Mouse (Mus musculus) heart, embryonic 12.5 days (tissue): ENCODE data around the gene Cacna1i. TPM values are rescaled to one million over a fixed set of nuclear protein-coding genes. Genes with fewer than 3 reads are reported as not detected.

ENCODE experiments used
- ATAC-seq: fragments of 200-750 bp; cut with Nextera tagmentation; 2 replicates; pipeline ENCODE4 v1.8.0; 2017; ENCODE audit warnings: moderate TSS enrichment, moderate library complexity; ENCODE audit not compliant: insufficient number of reproducible peaks, low FRiP score
- H3K27ac ChIP-seq: fragments of 300-500 bp; sonication (generic); 2 replicates; pipeline ENCODE4 v1.5.1; 2016; ENCODE audit warnings: mild to moderate bottlenecking, moderate library complexity; ENCODE audit not compliant: poor library complexity, severe bottlenecking
- H3K27me3 ChIP-seq: fragments of 300-500 bp; sonication (generic); replicated peaks from 2 replicates; pipeline ENCODE4 v1.6.1; 2016; ENCODE audit warnings: mild to moderate bottlenecking, moderate library complexity
- H3K36me3 ChIP-seq: fragments of 300-500 bp; sonication (generic); 2 replicates; pipeline ENCODE4 v1.6.1; 2016; ENCODE audit warnings: mild to moderate bottlenecking, moderate library complexity
- H3K4me1 ChIP-seq: fragments of 300-500 bp; sonication (generic); replicated peaks from 2 replicates; pipeline ENCODE4 v1.6.1; 2016; ENCODE audit warnings: mild to moderate bottlenecking
- H3K4me2 ChIP-seq: fragments of 300-500 bp; sonication (generic); 2 replicates; pipeline ENCODE4 v1.6.1; 2016; ENCODE audit warnings: mild to moderate bottlenecking, moderate library complexity
- H3K4me3 ChIP-seq: fragments of 300-500 bp; sonication (generic); 2 replicates; pipeline ENCODE4 v1.5.1; 2016; ENCODE audit warnings: mild to moderate bottlenecking
- H3K9ac ChIP-seq: fragments of 300-500 bp; sonication (generic); 2 replicates; pipeline ENCODE4 v1.6.1; 2016; ENCODE audit warnings: mild to moderate bottlenecking, moderate library complexity
- H3K9me3 ChIP-seq: fragments of 300-500 bp; sonication (generic); replicated peaks from 2 replicates; pipeline ENCODE4 v1.6.1; 2016; ENCODE audit warnings: mild to moderate bottlenecking, moderate library complexity
- WGBS: fragments of 180-500 bp; shearing (Covaris S2); methylation state at CpG from one replicate; pipeline ENCODE4 v1.1.7; 2016; 5-methylcytosine and 5-hydroxymethylcytosine counted together
- polyA plus RNA-seq: library from polyadenylated mRNA; unstranded; fragments of >200 nt; fragmentation: Nextera tagmentation; extraction: Ambion mirVana; gene quantifications from 2 replicates; pipeline ENCODE4 v1.2.1, GENCODE M21; 2016

Cacna1i gene
- polyA plus RNA-seq, 1 experiment from 2014 or later: not detected

DNA sequence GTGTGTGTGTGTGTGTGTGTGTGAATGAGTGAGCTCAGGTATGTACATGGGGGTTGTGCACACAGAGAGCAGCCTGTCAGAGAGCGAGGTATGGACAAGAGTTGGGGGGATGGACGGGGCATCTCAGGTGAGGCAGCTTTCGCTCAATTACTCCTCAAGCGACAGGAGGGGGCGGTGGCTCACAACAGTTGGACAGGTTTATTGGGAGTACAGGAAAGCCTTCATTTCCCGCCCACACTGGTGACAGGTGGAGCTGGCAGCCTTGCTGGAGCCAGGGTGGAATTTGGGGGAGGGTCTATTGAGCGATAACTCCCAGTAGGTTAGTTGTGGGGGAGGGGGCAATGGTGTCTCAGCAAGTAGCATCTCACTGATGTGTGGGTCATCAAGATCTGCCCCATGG, 48.2 kb downstream of the Cacna1i start:
- Histone ChIP-seq H3K9ac (no peak overlapping the region), H3K4me1 (no peaks in the 10 kb centered on the region), H3K9me3 (no peaks in the 10 kb centered on the region), H3K4me3 (no peak overlapping the region), H3K27me3 (peaks cover 26% of the 10 kb centered on the region), H3K4me2 (no peak overlapping the region), H3K27ac (no peak overlapping the region), H3K36me3 (no peaks in the 10 kb centered on the region)
- no peak for ATAC-seq
- 58% methylated on average over 7 of the region's 7 CpGs for WGBS

DNA sequence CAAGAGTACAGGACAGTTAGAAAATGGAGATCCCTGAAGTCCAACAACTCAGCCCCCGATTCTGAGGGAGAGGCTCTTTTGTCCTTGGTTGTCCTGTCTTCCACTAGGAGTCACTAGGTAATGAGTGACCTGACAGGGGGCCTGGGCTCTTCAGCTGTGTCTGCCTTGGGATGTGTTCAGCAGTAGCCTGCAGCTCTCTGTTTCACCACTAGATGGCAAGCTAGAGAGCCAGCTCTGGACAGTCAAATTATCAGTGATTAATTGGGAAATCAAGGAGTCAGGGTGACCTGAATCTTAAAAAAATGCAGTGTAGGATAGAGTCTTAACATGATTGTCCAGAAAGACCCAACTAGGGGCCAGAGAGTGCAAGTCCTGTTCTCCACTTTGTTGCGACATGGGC, 53.3 kb downstream of the Cacna1i start:
- no peak overlapping the region for H3K27ac ChIP-seq
- no peaks in the 10 kb centered on the region for H3K36me3 ChIP-seq
- 81% methylated on average over 2 of the region's 2 CpGs for WGBS
- peaks cover 18% of the 10 kb centered on the region for H3K27me3 ChIP-seq
- H3K4me1 ChIP-seq: peaks cover 7% of the 10 kb centered on the region; the same call in 1 of the 2 replicates
- no peak overlapping the region for H3K4me2 ChIP-seq
- no peak overlapping the region for H3K4me3 ChIP-seq
- no peak overlapping the region for H3K9ac ChIP-seq
- H3K9me3 ChIP-seq: no peaks in the 10 kb centered on the region
- no peak for ATAC-seq

DNA sequence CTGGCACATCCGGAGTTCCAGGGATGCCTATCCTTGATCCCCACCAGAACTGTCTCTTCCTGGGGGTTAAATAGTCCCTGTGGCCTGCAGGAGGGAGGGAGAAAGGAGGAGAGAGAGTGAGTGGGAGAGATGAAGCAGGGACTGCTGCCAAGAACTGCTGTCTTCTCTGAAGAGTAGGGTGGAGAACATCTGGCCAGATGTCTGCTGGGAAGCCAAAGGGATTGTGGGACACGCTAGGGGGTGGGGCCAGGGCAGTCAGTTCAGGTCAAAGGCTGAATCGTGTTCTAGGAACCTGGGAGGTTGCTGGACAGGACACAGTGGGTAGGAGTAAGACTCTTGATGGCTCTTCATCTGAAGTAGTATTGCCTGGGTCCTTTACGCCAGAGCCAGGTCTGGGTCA, 55.4 kb downstream of the Cacna1i start:
- Histone ChIP-seq H3K4me3 (no peak overlapping the region), H3K9ac (no peak overlapping the region), H3K9me3 (no peaks in the 10 kb centered on the region), H3K27ac (no peak overlapping the region), H3K27me3 (peaks cover 22% of the 10 kb centered on the region), H3K4me1 (peaks cover 7% of the 10 kb centered on the region; the same call in 1 of the 2 replicates), H3K4me2 (no peak overlapping the region), H3K36me3 (no peaks in the 10 kb centered on the region)
- WGBS: 74% methylated on average over 4 of the region's 4 CpGs
- no peak for ATAC-seq

DNA sequence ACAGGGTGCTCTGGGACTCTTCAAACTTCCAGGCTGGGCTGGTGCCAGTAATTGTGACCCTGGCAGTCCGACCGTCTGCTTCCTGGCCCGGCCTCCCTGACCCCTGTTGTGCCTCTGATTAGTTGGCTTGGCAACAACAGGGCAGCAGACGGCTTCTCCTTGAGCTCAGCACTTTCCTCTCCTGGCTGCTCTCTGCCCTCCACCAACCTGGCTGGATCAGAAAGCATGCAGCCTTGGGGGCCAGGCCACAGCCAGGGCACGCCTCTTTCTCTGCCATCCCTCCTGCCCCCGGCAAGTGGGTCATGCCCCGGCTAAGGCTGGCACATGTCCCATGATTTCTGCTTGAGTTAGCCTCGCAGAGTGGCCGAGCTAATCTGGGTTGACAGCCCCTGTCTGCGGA, 56.0 kb downstream of the Cacna1i start:
- peaks cover 22% of the 10 kb centered on the region for H3K27me3 ChIP-seq
- WGBS: 28% methylated on average over 10 of the region's 10 CpGs

DNA sequence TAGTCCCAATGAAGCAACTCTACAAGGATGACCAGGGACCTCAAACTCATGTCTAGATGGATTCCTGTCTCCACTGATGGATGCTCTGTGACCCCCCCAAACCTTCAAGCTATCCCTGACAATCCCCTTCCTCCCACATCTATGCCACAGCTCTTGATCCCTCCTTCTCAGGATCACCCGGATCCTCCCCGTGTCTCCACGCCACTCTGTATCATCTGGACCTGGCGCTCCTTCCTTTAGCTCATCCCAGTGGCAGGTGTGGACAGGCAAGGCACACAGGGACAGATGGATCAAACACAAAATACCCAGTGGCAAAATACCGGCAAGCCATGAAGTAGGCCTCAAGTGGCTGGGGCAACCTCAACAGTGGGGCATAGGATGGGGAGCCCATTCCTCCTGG, 56.7 kb downstream of the Cacna1i start:
- Histone ChIP-seq H3K4me1 (peaks cover 7% of the 10 kb centered on the region; the same call in 1 of the 2 replicates), H3K27me3 (peaks cover 19% of the 10 kb centered on the region), H3K27ac (no peak overlapping the region), H3K4me2 (no peak overlapping the region), H3K4me3 (no peak overlapping the region), H3K9ac (no peak overlapping the region), H3K9me3 (no peaks in the 10 kb centered on the region; the same call in 1 of the 2 replicates), H3K36me3 (no peaks in the 10 kb centered on the region)
- no peak for ATAC-seq
- 93% methylated on average over 5 of the region's 5 CpGs for WGBS

More for the DNA sequence above, 56.0 kb downstream of the Cacna1i start:
- H3K9ac ChIP-seq: no peak overlapping the region
- ATAC-seq: no peak
- no peak overlapping the region for H3K4me3 ChIP-seq
- no peaks in the 10 kb centered on the region for H3K9me3 ChIP-seq
- H3K36me3 ChIP-seq: no peaks in the 10 kb centered on the region
- H3K4me2 ChIP-seq: no peak overlapping the region
- H3K4me1 ChIP-seq: peaks cover 7% of the 10 kb centered on the region; the same call in 1 of the 2 replicates
- no peak overlapping the region for H3K27ac ChIP-seq

DNA sequence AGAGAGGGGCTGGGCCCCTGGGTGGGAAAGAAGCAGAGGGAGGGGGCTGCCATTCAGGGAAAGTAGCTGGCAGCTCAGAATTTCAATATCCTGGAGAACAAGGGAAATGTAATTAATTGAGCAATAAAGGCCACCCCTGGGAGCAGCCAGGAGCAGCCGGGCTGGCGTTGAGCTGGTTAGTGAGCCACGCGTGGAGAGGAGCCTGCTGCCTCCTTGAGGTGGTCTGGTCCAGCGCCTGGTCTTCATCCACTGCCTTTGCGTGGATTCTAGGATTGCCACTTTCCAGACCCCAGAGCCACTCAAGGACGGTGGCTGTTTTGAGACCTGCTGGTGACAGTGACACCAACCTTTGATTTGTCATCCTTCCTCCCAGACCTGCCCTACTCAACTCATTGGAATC, 59.5 kb downstream of the Cacna1i start:
- no peaks in the 10 kb centered on the region; the same call in 1 of the 2 replicates for H3K9me3 ChIP-seq
- H3K27ac ChIP-seq: no peak overlapping the region
- H3K27me3 ChIP-seq: peaks cover 17% of the 10 kb centered on the region
- no peak overlapping the region for H3K9ac ChIP-seq
- no peaks in the 10 kb centered on the region for H3K36me3 ChIP-seq
- H3K4me1 ChIP-seq: peaks cover 7% of the 10 kb centered on the region; the same call in 1 of the 2 replicates
- no peak overlapping the region for H3K4me2 ChIP-seq
- 57% methylated on average over 7 of the region's 7 CpGs for WGBS
- H3K4me3 ChIP-seq: no peak overlapping the region
- no peak for ATAC-seq

DNA sequence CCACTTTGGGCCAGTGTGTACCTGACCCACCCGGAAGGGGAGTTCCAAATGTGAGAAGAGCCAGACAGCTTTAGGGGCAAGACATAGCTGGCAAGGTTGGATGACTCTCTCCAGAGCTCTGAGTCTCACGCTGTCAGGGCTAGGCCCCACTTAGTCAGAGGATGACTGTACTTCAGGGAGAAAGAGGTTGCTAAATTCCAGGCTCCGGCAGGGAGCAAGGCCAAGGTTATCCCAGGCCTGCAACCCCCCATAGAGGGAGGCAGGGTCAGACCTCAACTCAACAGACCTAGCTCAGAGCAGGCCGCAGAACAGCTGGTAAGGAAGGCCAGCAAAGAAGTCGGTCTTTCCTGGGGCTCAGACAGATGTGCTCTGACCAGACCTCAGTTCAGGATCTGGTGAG, 63.4 kb downstream of the Cacna1i start:
- no peaks in the 10 kb centered on the region for H3K4me1 ChIP-seq
- WGBS: 62% methylated on average over 5 of the region's 5 CpGs
- no peak for ATAC-seq
- no peak overlapping the region for H3K4me2 ChIP-seq
- no peak overlapping the region for H3K27ac ChIP-seq
- H3K36me3 ChIP-seq: no peaks in the 10 kb centered on the region
- no peaks in the 10 kb centered on the region; the same call in 1 of the 2 replicates for H3K9me3 ChIP-seq
- no peak overlapping the region for H3K4me3 ChIP-seq
- H3K9ac ChIP-seq: no peak overlapping the region
- peaks cover 9% of the 10 kb centered on the region for H3K27me3 ChIP-seq

DNA sequence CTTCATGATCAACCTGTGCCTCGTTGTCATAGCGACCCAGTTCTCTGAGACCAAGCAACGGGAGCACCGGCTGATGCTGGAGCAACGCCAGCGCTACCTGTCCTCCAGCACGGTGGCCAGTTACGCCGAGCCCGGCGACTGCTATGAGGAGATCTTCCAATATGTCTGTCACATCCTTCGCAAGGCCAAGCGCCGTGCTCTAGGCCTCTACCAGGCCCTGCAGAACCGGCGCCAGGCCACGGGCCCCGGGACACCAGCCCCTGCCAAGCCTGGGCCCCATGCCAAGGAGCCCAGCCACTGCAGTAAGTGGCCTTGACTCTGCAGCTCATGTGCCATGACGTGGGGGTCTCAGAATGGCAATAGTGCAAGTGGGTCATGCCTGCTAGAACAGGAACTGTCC, 71.8 kb downstream of the Cacna1i start:
- Histone ChIP-seq H3K36me3 (no peaks in the 10 kb centered on the region), H3K4me2 (no peak overlapping the region), H3K4me3 (no peak overlapping the region), H3K27me3 (peaks cover 23% of the 10 kb centered on the region), H3K4me1 (peaks cover 2% of the 10 kb centered on the region), H3K9me3 (no peaks in the 10 kb centered on the region), H3K9ac (no peak overlapping the region), H3K27ac (no peak overlapping the region)
- ATAC-seq: no peak
- WGBS: 90% methylated on average over 19 of the region's 19 CpGs

DNA sequence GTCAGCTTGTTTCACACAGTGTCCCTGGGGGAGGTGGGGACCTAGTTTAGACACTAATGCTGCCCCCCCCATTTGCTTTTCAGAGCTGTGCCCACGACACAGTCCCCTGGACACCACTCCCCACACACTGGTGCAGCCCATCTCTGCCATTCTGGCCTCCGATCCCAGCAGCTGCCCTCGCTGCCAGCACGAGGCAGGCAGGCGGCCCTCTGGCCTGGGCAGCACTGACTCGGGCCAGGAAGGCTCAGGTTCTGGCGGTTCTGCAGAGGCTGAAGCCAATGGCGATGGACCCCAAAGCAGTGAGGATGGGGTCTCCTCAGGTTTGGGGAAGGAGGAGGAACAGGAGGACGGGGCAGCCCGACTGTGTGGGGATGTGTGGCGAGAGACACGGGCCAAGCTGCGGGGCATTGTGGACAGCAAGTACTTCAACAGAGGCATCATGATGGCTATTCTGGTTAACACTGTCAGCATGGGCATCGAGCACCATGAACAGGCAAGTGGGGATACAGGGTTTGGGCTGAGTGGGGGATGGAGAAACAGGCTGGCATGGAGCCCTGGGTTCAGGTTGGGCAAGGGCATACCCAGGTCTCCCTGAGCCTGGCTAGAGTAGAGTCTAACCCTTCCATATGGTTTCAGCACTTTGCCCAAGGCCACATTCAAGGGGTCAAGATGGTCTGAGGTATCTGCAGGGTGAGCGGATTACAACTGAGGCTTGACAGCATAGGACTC, 74.9 kb downstream of the Cacna1i start:
- Histone ChIP-seq H3K4me2 (no peak overlapping the region), H3K9me3 (no peaks in the 10 kb centered on the region), H3K27ac (no peak overlapping the region), H3K36me3 (no peaks in the 10 kb centered on the region), H3K9ac (no peak overlapping the region), H3K4me3 (no peak overlapping the region), H3K27me3 (peaks cover 37% of the 10 kb centered on the region), H3K4me1 (peaks cover 12% of the 10 kb centered on the region)
- no peak for ATAC-seq
- 82% methylated on average over 15 of the region's 15 CpGs for whole genome bisulfite sequencing

DNA sequence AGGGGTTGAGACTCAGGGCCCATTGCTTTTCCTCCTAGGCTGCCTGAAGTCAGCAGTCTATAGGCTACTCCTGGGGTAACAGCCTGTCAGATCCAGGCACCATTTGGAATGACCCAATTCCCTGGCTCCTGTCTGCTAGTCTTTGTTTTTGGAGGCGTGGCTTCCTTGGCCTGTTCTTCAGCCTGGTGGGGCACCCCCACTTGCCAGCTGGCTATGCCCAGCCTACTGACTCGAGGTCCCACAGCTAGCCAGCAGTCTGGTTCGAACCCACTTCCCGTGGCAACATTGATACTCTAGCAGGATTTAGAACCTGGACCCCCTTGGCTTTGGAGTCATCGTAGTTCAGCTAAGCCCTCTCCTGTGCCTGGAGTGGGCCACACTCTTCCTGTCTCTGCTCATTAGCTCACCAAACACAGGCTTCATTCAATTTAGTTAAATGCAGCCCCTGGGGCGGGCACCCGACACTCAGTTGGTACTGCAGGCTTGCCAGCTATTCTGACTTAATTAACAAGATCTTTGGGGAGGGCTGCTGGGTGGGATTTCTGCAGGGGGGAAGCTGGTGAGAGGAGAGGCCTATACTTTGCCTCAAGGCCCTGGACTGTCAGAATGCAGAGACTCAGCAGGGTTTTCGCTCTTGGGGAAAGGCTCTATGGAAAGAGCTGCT, 75.6 kb downstream of the Cacna1i start:
- no peak overlapping the region for H3K27ac ChIP-seq
- ATAC-seq: no peak
- no peak overlapping the region for H3K4me3 ChIP-seq
- H3K9ac ChIP-seq: no peak overlapping the region
- H3K4me2 ChIP-seq: no peak overlapping the region
- peaks cover 12% of the 10 kb centered on the region for H3K4me1 ChIP-seq
- no peaks in the 10 kb centered on the region for H3K9me3 ChIP-seq
- WGBS: 75% methylated on average over 8 of the region's 8 CpGs
- peaks cover 42% of the 10 kb centered on the region for H3K27me3 ChIP-seq
- no peaks in the 10 kb centered on the region for H3K36me3 ChIP-seq

DNA sequence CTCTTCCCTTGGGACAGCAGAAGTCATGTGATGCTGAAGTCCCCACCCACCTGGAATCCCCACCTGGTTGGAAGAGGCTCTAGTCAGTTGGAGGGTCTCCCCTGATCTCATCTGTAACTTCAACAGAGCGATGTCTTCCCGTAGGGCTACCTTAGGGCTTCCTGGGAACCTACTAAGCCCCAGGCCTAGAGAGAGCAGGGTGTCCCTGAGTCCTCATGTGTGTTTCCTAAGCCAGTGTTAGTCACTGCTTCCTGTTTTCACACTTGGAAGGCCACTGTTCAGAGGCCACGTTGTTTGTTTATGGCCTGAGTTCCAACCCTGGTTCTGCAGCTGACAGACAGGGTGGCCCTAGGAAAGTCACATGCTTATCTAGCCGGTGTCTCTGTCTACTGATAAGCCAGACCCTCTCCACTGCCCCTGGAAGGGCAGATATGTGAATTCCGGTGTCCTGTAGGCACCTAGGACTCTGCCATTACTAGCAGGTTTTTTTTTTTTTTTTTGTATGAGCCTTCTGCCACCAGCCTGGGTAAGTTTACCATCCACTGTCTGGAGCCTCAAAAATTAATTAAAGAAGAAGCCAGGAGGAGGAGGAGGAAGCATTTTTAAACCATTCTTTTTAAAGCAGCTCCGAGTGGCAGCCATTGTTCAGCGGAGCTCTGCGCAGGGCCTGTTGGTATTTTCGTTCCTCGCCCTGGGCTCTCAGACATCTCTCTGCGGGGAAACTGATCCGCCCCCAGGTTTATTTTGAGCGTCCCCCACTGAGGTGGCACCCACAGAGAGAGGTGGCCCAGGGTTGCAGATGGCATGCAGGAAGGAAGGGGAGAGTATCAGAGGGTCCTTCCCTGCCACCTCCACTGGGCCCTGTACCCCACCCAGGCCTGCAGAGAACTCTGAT, 77.0 kb downstream of the Cacna1i start:
- 43% methylated on average over 13 of the region's 13 CpGs for WGBS
- Histone ChIP-seq H3K36me3 (no peaks in the 10 kb centered on the region), H3K4me2 (no peak overlapping the region), H3K27me3 (peaks cover 43% of the 10 kb centered on the region), H3K9ac (no peak overlapping the region), H3K27ac (no peak overlapping the region), H3K4me1 (peaks cover 12% of the 10 kb centered on the region), H3K9me3 (no peaks in the 10 kb centered on the region), H3K4me3 (no peak overlapping the region)
- ATAC-seq: no peak
